Mouse (Mus musculus) lung, adult 10 weeks (tissue): ENCODE data around the gene Tpp2. TPM values are rescaled to one million over a fixed set of nuclear protein-coding genes. Genes with fewer than 3 reads are reported as not detected.

Experiments used
- polyA plus RNA-seq: library from polyadenylated mRNA; stranded (reverse); fragments of 350-450 nt; fragmentation: Illumina TruSeq; extraction: RNeasy Lipid Tissue Mini Kit (QIAGEN cat#74804); gene quantifications from one replicate; pipeline ENCODE4 v1.2.3, GENCODE M21; 2014; ENCODE audit warnings: low read depth, low replicate concordance; ENCODE audit not compliant: insufficient read depth

The Tpp2 gene
- polyA plus RNA-seq: 10.6 TPM

DNA sequence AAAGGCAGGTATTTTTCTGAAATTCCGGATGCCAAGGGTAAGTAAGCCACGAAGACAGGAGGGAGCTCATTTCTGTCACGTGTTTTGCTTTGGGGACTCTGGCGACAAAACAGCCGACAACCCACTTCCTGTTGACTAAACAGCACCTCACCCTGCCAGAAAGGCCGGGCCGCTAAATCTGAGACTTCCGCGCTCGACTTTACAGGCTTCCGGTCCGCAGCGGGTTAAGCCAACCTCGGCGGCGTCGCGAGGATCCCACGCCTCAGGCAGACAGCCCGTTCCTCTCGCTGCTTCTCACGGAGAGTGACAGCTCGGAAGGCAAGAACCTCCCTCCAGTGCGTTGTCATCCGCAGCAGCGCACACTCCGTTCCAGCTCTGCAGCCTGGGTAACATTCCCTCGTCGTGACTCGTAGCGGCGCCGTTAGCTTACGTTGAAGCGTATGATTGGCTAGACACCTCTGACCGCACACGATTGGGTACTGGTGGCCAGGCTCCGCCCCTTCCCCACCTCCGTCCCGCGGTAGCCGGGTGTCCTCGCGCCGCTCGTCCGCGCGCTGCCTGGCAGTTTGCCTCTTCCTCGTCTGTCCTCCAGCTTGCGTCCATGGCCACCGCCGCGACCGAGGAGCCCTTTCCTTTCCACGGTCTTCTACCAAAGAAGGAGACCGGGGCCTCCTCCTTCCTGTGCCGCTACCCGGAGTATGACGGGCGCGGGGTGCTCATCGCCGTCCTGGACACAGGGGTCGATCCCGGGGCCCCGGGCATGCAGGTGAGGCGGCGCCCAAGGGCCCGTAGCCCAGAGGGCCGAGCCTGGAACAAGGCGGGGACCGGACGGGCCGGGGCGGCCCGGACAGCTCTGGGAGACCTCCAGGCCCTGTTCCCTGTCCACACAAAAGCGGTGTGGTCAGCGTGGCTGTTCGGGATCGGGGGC, at the start of gene Tpp2:
TSS of gene Tpp2 (plus strand) at position 160 of the 928 bp plus-strand sequence.

DNA sequence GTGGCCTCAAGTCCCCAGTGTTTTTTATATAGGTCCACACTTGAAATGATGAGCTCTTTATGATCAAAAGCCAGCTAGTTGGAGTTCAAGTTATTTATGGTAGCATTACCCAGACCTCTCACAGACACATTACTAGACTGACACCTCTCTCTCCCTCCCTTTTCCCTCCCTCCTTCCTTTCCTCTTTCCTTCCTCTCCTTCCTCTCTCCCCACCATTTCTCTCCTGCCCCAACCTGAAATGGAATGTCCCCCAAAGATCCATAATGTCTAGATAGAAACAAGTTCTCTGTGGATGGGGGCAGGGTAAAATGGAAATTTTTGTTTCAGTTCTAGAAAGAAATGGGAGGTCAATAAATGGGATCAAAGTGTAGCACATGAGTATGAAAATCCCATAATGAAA, 86.5 kb downstream of the Tpp2 start, which contains the start of gene Mettl21c:
TSS of gene Mettl21c (minus strand) at position 101 of the 400 bp plus-strand sequence.

Other genes starting within 250 kb of the Tpp2 start
- gene 1500015O10Rik, start 203.0 kb upstream of the Tpp2 start, polyA plus RNA-seq: 1.5 TPM
- 27.0 TPM for gene Uxs1, start 105.8 kb upstream of the Tpp2 start, polyA plus RNA-seq
- not detected for gene Mettl21c, start 86.4 kb downstream of the Tpp2 start, polyA plus RNA-seq
- gene Gm8251, start 128.3 kb downstream of the Tpp2 start, polyA plus RNA-seq: 0.03 TPM
- gene Tex30, start 168.8 kb downstream of the Tpp2 start, polyA plus RNA-seq: 13.8 TPM
- gene Kdelc1, start 185.2 kb downstream of the Tpp2 start, polyA plus RNA-seq: 10.5 TPM
- gene Bivm, start 185.3 kb downstream of the Tpp2 start, polyA plus RNA-seq: 5.8 TPM
- 8.5 TPM for gene Ercc5, start 214.1 kb downstream of the Tpp2 start, polyA plus RNA-seq